7 mouse cellular contexts compared by ENCODE assay signal in genomic region chr8:115707731-115708590, GRCm38 (mm10). TPM values are rescaled to one million over a fixed set of nuclear protein-coding genes. Genes with fewer than 3 reads are reported as not detected.
A peak's percentile ranks its signal among the peaks of the same experiment; 100 is the strongest.
DNase-seq lines count a peak whose midpoint lies in the region; ATAC-seq and TF ChIP-seq lines count a peak whose summit lies in the region.

Maf (minus strand) TSS chr8:115707794.

- H3K36me3 ChIP-seq in embryonic facial prominence, embryonic 15.5 days, result no peaks in the 10 kb centered on the region
- H3K36me3 ChIP-seq in heart, embryonic 10.5 days, result no peaks in the 10 kb centered on the region
- no peaks in the 10 kb centered on the region for H3K36me3 ChIP-seq in kidney, embryonic 14.5 days (ENCODE audit: control insufficient read depth, insufficient read depth, low read length)
- no peaks in the 10 kb centered on the region for H3K36me3 ChIP-seq in limb, embryonic 14.5 days (ENCODE audit: control insufficient read depth, insufficient read depth, low read length)
- H3K36me3 ChIP-seq in midbrain, embryonic 16.5 days (ENCODE audit: control insufficient read depth, insufficient read depth, low read length), result no peaks in the 10 kb centered on the region

- TF ChIP-seq POLR2A in bone marrow macrophage, adult 2 months (IDR thresholded peaks at IDR 0.05; ENCODE audit: borderline replicate concordance, low read depth, low read length), result peak; percentile 90; the same call in 1 of the 2 replicates
- peak; percentile 53; the same call in 1 of the 2 replicates for TF ChIP-seq POLR2A in limb, embryonic 14.5 days (IDR thresholded peaks at IDR 0.05; ENCODE audit: borderline replicate concordance, extremely low read depth, insufficient read depth, insufficient read length)

- WGBS in embryonic facial prominence, embryonic 15.5 days, result under 1% methylated on average over 43 of the region's 43 CpGs
- under 1% methylated on average over 43 of the region's 43 CpGs for WGBS in heart, embryonic 10.5 days
- WGBS in kidney, embryonic 14.5 days, result under 1% methylated on average over 43 of the region's 43 CpGs
- under 1% methylated on average over 43 of the region's 43 CpGs for WGBS in limb, embryonic 14.5 days
- under 1% methylated on average over 42 of the region's 43 CpGs for WGBS in midbrain, embryonic 16.5 days

- H3K9me3 ChIP-seq in embryonic facial prominence, embryonic 15.5 days (replicated peaks), result no peaks in the 10 kb centered on the region
- H3K9me3 ChIP-seq in heart, embryonic 10.5 days, result no peaks in the 10 kb centered on the region
- H3K9me3 ChIP-seq in kidney, embryonic 14.5 days (ENCODE audit: control insufficient read depth, low read length), result no peaks in the 10 kb centered on the region
- no peaks in the 10 kb centered on the region for H3K9me3 ChIP-seq in limb, embryonic 14.5 days (ENCODE audit: control insufficient read depth, low read length)
- no peaks in the 10 kb centered on the region for H3K9me3 ChIP-seq in midbrain, embryonic 16.5 days (replicated peaks; ENCODE audit: control insufficient read depth, low read length, poor library complexity, severe bottlenecking)

- DNase-seq in heart, embryonic 10.5 days (ENCODE audit: low spot score), result peak; percentile 92
- DNase-seq in limb, embryonic 14.5 days (ENCODE audit: low spot score), result peak; percentile 97
- peak; percentile 29 to 76 for DNase-seq in spleen, postnatal 10 days (ENCODE audit: low spot score in 2 of 2)

- H3K9ac ChIP-seq in embryonic facial prominence, embryonic 15.5 days, result peak within 1 kb of the TSS; percentile 69
- peak within 1 kb of the TSS; percentile 84 for H3K9ac ChIP-seq in kidney, embryonic 14.5 days (ENCODE audit: low read depth, low read length)
- H3K9ac ChIP-seq in limb, embryonic 14.5 days (ENCODE audit: low read depth, low read length, severe bottlenecking), result peak within 1 kb of the TSS; percentile 75
- peak within 1 kb of the TSS; percentile 80 for H3K9ac ChIP-seq in midbrain, embryonic 16.5 days (ENCODE audit: low read depth, low read length)

- peak within 1 kb of the TSS; percentile 80 for H3K4me2 ChIP-seq in embryonic facial prominence, embryonic 15.5 days (replicated peaks)
- H3K4me2 ChIP-seq in kidney, embryonic 14.5 days (replicated peaks; ENCODE audit: low read depth, low read length), result peak within 1 kb of the TSS; percentile 87
- H3K4me2 ChIP-seq in limb, embryonic 14.5 days (replicated peaks; ENCODE audit: low read depth, low read length, severe bottlenecking), result peak within 1 kb of the TSS; percentile 68
- peak within 1 kb of the TSS; percentile 70 for H3K4me2 ChIP-seq in midbrain, embryonic 16.5 days (ENCODE audit: low read length)

- H3K4me3 ChIP-seq in bone marrow macrophage, adult 2 months (ENCODE audit: insufficient read depth, low read length), result peak within 1 kb of the TSS; percentile 88
- H3K4me3 ChIP-seq in embryonic facial prominence, embryonic 15.5 days (replicated peaks), result peak within 1 kb of the TSS; percentile 75
- H3K4me3 ChIP-seq in heart, embryonic 10.5 days, result peak within 1 kb of the TSS; percentile 69
- H3K4me3 ChIP-seq in kidney, embryonic 14.5 days (ENCODE audit: low read length), result peak within 1 kb of the TSS; percentile 74
- peak within 1 kb of the TSS; percentile 67 for H3K4me3 ChIP-seq in limb, embryonic 14.5 days (replicated peaks; ENCODE audit: low read length)
- H3K4me3 ChIP-seq in midbrain, embryonic 16.5 days (ENCODE audit: low read depth, low read length), result peak within 1 kb of the TSS; percentile 73

- 0 out of 2 replicates have a peak, but pooled peaks have one; percentile 13 for TF ChIP-seq CTCF in bone marrow macrophage, adult 2 months (IDR thresholded peaks at IDR 0.05; ENCODE audit: low read depth, low read length)

- H3K4me1 ChIP-seq in bone marrow macrophage, adult 2 months (ENCODE audit: control insufficient read depth, insufficient read depth, low read length), result peaks cover 5% of the 10 kb centered on the region; the same call in 1 of the 2 replicates
- peaks cover 25% of the 10 kb centered on the region for H3K4me1 ChIP-seq in embryonic facial prominence, embryonic 15.5 days
- peaks cover 11% of the 10 kb centered on the region; the same call in 1 of the 2 replicates for H3K4me1 ChIP-seq in heart, embryonic 10.5 days
- H3K4me1 ChIP-seq in kidney, embryonic 14.5 days (ENCODE audit: control insufficient read depth, insufficient read depth, low read length), result peaks cover 23% of the 10 kb centered on the region
- peaks cover 14% of the 10 kb centered on the region for H3K4me1 ChIP-seq in limb, embryonic 14.5 days (ENCODE audit: control insufficient read depth, insufficient read depth, low read length)
- peaks cover 19% of the 10 kb centered on the region for H3K4me1 ChIP-seq in midbrain, embryonic 16.5 days (ENCODE audit: control insufficient read depth, insufficient read depth, low read length)

- H3K27ac ChIP-seq in bone marrow macrophage, adult 2 months (ENCODE audit: insufficient read depth, low read depth, low read length), result peak within 1 kb of the TSS; percentile 100
- peak within 1 kb of the TSS; percentile 96 for H3K27ac ChIP-seq in embryonic facial prominence, embryonic 15.5 days (replicated peaks)
- H3K27ac ChIP-seq in heart, embryonic 10.5 days, result peak within 1 kb of the TSS; percentile 83
- peak within 1 kb of the TSS; percentile 93 for H3K27ac ChIP-seq in kidney, embryonic 14.5 days (ENCODE audit: low read depth, low read length)
- peak within 1 kb of the TSS; percentile 87 for H3K27ac ChIP-seq in limb, embryonic 14.5 days (replicated peaks; ENCODE audit: low read depth, low read length)
- H3K27ac ChIP-seq in midbrain, embryonic 16.5 days (ENCODE audit: low read length), result peak within 1 kb of the TSS; percentile 90

- 0 out of 2 replicates have a peak, but pooled peaks cover 6% of the 10 kb centered on the region for H3K27me3 ChIP-seq in embryonic facial prominence, embryonic 15.5 days
- peaks cover 8% of the 10 kb centered on the region for H3K27me3 ChIP-seq in heart, embryonic 10.5 days (ENCODE audit: insufficient read depth, poor library complexity, severe bottlenecking)
- no peaks in the 10 kb centered on the region for H3K27me3 ChIP-seq in kidney, embryonic 14.5 days (ENCODE audit: control insufficient read depth, insufficient read depth, low read length)
- peaks cover 7% of the 10 kb centered on the region; the same call in 1 of the 2 replicates for H3K27me3 ChIP-seq in limb, embryonic 14.5 days (ENCODE audit: control insufficient read depth, insufficient read depth, low read length)
- H3K27me3 ChIP-seq in midbrain, embryonic 16.5 days (ENCODE audit: control insufficient read depth, insufficient read depth, low read depth, low read length), result peaks cover 11% of the 10 kb centered on the region

- ATAC-seq in embryonic facial prominence, embryonic 15.5 days (ENCODE audit: insufficient number of reproducible peaks, low FRiP score, low TSS enrichment, low read depth), result peak; percentile 81
- ATAC-seq in kidney, embryonic 14.5 days (ENCODE audit: low FRiP score, low TSS enrichment), result peak; percentile 67
- ATAC-seq in limb, embryonic 14.5 days (ENCODE audit: low FRiP score, low read depth), result peak; percentile 84
- ATAC-seq in midbrain, embryonic 16.5 days, result peak; percentile 56

RNA-seq across cellular contexts. Expression of gene Maf, which starts in this region (rescaled TPM):
- 328 and 335 TPM in 2 replicates for polyA plus RNA-seq in bone marrow macrophage, adult 2 months (2012; ENCODE audit: insufficient read depth, insufficient read length, missing spikeins)
- 9.4 and 10.1 TPM in 2 replicates for polyA plus RNA-seq in embryonic facial prominence, embryonic 15.5 days (2015; fragmentation: Nextera tagmentation; extraction: Ambion mirVana)
- 1.2 and 2.1 TPM in 2 replicates for polyA plus RNA-seq in heart, embryonic 10.5 days (2016; fragmentation: Nextera tagmentation; extraction: Ambion mirVana)
- polyA plus RNA-seq in kidney, embryonic 14.5 days (2014; fragmentation: Nextera tagmentation; extraction: Ambion mirVana), result 11.0 and 12.7 TPM in 2 replicates
- 16.9 and 17.8 TPM in 2 replicates for polyA plus RNA-seq in limb, embryonic 14.5 days (2012; rRNA removed)
- 11.6 and 12.4 TPM in 2 replicates for polyA plus RNA-seq in limb, embryonic 14.5 days (2014; fragmentation: Nextera tagmentation; extraction: Ambion mirVana)
- polyA plus RNA-seq in midbrain, embryonic 16.5 days (2015; fragmentation: Nextera tagmentation; extraction: Ambion mirVana), result 6.7 and 7.5 TPM in 2 replicates

Comparison
In these comparisons a context has a peak if more than half of its experiments do, and no peak if none do; other contexts are left out.
1. Peak in every context shown above with its lines: DNase-seq, ATAC-seq, H3K4me3 ChIP-seq and H3K27ac ChIP-seq.
2. RNA of gene Maf (polyA plus RNA-seq): 328 to 335 TPM in bone marrow macrophage, adult 2 months; 11.6 to 17.8 TPM in limb, embryonic 14.5 days, 11.0 to 12.7 TPM in kidney, embryonic 14.5 days, 9.4 to 10.1 TPM in embryonic facial prominence, embryonic 15.5 days, 6.7 to 7.5 TPM in midbrain, embryonic 16.5 days and 1.2 to 2.1 TPM in heart, embryonic 10.5 days; every median in the first group is over 10 times any median in the second.